Mouse (Mus musculus) gonadal fat pad, adult 2 months (tissue): ENCODE measurements around the gene Lrrc17. TPM values are rescaled to one million over a fixed set of nuclear protein-coding genes. Genes with fewer than 3 reads are reported as not detected.
"Not testable (repeated sequence)": the region's sequence is repeated elsewhere in the genome, so short reads cannot be mapped to it uniquely, and the experiment has no call there.

Experiments
- DNase-seq: peaks from one replicate; pipeline ENCODE4 v3.0.0-alpha.2; 2012; ENCODE audit warnings: low read depth
- polyA plus RNA-seq: library from polyadenylated mRNA; depleted of rRNA; stranded (reverse); fragments of >200 nt; gene quantifications from 2 replicates; pipeline ENCODE4 v1.2.3, GENCODE M21; 2012

Gene Lrrc17
- polyA plus RNA-seq, 1 experiment: 6.2 TPM

DNA sequence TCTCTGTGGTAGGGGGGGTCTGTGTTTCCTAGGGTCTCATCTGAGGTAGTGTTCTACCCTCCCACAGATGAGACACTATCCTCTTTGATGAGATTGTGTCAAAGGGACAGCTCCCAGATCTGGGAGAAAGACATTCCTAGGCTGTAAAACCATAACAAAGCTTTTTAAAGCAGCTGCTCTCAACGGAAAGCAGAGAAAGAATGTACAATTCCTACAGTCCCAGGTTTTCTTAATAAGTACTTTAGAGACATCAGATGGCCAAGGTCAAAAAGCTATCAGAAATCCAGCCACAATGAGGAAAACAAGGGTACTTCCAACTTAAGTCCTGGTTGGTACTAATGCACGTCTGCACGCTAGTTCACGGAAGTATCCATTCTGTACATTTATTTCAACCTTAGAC, 1.1 kb upstream of the Lrrc17 start:
- no peak for DNase-seq

DNA sequence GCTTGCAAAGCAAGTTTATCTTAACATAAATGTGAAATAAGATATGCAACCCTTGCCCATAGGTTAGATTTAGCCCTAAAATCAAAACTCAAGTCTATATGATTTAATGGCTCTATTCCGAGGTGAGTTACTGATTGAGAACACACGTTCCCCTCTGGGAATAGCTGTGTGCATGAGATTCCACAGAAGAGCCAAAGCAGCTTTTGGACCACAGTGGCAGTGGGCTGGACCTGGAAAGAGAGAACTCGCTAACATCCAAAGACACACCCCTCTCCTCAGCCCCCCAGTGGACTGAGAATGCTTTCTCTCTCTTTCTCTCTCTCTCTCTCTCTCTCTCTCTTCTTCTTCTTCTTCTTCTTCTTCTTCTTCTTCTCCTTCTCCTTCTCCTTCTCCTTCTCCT, 1.5 kb downstream of the Lrrc17 start:
- DNase-seq: no peak

DNA sequence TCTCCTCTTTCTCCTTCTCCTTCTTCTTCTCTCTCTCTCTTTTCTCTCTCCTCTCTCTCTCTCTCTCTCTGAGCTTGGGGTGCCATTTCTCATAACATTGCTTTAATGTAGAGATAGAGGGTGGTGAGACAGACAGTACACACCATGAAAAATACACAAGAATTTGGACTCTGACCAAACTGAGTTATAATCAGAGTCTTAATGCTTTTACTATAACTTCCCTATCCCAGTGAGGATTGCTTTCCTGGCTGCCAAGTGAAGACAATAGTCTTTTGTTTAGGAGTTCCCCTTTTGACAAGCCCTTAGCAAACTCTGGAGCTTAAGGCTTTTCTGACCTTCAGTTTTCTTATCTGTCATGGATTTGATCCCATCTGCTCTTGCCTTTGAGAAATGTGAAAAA, 1.9 kb downstream of the Lrrc17 start:
- DNase-seq: no peak

DNA sequence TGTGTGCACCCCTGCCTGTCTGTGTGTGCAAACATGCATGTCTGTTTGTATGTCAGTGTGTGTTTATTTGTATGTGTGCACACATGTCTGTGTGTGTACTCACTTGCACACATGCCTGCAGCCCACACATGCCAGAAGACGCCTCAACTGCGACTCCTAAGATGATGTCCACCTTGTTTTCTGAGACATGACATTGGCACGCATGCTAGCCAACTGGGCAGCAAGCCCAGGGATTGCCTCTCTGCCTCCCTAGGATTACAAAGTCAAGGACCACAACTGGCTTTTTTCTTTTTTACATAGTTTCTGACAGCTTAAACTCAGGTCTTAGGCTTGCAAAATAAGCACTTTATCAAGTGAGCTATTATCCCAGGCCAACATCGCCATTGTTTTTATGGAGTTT, 2.4 kb downstream of the Lrrc17 start:
- no peak for DNase-seq

DNA sequence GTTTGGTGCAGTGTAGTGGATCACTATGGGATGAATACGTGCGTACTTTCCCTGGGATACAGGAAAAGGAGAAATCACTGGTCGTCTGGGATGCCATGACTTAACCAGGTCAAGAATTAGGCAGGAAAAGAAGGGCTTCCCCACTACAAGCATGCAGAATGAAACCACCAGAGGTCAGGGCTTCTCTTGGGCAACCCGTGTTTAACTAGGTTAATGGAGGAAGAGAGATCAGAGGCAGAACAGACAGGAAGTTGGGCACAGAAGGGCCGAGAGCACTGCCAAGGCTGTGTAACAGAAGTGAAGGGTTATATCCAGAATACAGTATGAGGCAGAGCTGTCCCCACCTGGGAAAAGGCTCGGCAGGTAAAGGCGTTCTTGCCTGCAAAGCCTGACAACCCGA, 3.6 kb downstream of the Lrrc17 start:
- DNase-seq: no peak

DNA sequence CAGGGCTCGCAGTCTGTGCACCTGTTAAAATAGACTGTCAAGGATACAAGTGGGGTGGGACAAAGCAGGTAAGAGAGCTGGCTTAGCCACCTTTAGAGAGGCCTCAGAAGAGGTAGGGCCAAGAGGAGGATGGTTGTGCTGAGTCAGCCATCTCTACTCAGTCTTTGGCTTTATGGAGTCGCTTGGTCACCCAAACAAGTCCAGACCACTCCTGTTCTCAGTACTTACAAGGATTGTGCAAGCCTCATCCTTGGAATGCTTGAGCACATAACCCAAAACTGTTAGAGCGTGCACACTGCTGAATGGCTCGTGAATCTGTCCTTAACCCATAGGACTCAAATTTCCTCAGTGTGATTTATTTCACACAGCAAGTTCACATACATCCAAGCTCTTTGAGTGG, 10.3 kb downstream of the Lrrc17 start:
- no peak for DNase-seq

DNA sequence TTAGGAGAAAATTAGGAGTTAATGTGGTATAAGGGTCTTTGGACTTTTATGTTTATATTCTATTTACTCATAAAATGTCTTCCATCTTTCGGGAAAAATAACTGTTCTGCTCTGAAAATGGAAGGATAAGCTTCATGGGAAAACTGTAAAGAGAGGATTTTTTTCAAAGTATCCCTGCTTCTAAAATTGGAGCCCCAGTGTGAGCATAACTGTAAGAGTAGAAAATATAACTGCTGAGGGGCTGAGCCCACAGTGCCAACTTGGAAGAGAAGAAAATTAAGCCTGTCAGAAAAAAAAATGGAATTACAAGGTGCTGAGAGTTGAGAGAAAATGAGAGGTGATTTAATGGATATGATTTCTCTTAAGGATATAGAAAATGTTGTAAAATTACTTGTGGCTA, 11.4 kb downstream of the Lrrc17 start:
- no peak for DNase-seq

DNA sequence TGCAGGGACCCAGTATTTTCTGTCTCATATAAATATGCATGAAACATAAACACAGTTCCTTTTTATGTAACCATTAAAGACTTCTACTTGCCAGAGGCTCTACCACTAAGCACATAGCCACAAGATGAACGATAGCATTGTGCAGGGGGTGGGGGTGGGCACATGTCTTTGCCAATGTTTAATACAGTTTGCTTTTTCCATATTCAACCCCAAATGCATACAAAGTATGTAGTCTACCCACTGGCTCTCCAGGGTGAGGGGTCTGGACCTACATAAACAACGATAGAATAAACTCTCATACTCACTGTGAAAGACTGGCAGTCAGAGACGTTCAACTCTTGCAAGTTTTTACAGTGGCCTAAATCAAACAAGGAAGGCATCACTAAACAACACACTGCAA, 13.1 kb downstream of the Lrrc17 start:
- DNase-seq: no peak

DNA sequence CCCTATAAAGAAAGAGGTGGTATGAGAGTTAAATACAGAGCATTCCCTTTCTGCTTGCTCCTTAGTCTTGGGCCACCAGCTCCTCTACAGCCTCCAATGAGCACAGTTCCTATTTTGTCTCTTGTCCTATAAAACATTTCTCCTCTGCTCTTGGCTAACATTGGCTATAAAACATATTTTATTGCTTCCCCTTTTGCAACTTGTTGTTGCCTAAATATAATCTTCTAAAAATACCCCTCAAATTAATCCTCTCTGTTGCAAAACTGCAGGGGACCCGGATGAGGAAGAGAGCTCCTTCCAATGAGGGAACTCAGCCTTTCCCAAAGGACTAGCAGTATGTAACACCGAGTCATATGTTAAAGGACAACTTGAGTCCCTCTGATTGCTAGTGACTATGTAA, 20.6 kb downstream of the Lrrc17 start:
- DNase-seq: no peak

DNA sequence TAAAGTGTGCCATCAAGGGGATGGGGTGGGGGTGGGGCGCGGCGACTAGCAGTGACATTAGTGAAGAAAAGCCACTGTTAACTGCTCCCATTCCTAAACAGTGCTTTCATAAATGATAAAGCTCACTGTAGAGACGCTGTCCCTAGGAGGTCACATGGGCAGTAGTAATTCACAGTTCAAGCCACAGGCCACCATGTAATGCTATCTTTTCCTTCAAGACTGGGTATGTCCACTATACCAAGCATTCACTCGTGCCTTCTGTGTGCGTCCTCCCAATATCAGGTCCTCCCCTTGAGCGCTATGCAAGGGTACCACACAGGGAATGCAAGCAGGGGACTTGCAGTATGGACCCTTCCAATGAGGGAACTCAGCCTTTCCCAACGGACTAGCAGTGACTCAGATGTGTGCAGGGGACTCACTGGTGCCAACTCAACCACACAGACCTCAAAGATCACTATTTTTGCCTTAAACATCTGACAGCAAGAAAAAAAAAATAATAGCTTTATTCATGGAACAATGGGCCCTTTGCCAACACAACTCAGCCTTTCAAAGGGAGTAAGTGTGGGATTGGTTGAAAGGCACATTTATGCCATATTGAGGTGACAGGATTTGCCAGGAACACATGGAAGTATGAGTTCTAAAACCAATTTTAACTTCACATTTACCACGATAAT, 22.2 kb downstream of the Lrrc17 start:
- DNase-seq: no peak

DNA sequence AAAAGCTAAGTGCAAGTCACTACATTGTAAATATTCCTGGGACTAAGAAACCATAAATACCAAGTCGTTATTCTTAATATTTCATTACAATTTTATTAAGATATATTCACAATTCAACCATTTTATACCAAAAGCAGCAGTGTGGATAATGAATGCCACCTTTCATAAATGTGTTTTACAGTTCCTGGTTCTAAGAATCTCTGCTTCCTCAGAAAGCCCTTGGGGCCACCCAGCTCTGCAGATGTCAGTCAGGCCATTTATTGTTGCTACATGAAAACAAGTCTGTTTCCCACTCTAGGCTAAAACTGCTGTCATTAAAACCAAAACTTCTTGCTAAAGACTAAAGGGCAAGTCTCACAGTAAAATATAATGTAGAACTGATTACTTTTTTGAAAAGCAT, 24.4 kb downstream of the Lrrc17 start:
- no peak for DNase-seq

DNA sequence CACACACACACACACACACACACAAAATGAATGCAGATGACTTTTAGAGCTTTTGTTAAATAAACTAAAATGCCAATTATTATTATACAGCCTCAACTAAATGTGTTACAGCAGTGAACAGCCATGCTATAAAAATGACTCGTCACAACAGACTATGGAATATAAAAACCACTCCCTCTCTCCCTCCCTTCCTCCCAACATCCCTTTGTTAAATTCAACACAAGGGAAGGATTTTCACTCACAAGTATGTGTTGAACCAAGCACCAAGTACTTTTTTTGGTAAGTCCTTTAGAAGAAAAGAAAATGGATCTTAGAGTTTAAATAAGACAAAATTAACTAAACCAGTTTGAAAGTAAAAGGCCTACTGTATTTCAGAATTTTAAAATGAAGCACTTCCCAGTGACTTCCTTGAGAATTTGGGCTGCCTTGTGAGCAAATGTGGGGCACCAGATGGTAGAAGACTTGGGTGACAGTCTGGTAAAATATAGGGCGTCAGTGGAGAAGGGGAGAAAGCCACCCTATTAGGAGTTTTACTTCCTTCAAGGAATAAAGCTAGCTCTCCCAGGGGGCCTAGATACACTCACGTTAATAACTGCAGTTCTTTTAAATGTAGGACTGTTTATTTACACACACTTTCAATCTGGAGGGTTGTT, 29.5 kb downstream of the Lrrc17 start:
- no peak for DNase-seq

DNA sequence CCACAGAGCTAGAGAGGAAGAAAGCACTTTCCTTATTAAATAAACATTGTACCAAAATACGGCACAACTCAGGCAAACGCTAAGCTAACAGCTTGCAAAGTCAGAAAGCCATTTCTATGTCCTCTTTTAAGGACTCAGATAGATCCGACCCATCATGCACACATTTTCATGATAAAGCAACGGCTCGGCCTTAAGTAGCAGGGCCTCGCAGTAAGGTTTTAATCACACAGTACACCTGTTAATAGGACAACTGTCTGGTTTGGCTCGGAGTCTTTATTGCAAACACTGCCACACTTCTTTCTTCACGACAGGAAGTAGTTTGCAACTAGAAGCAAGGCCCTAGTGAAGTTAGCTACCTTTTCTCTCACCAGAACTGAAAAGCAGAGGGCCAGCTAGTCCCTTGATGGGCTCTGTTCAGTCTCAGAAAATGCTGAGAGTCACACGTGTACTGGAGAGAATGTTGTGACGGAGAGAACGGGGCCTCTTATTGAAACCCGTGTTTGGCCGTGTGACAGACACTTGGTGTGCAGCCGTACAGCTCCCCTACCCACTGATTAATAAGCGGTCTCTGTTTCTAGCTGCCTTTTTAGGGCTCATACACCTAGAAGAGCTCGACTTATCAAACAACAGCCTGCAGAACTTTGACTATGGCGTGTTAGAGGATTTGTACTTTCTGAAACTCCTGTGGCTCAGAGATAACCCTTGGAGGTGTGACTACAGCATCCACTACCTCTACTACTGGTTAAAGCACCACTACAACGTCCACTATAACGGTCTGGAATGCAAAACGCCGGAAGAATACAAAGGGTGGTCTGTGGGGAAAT, 31.2 kb downstream of the Lrrc17 start:
- DNase-seq: no peak

DNA sequence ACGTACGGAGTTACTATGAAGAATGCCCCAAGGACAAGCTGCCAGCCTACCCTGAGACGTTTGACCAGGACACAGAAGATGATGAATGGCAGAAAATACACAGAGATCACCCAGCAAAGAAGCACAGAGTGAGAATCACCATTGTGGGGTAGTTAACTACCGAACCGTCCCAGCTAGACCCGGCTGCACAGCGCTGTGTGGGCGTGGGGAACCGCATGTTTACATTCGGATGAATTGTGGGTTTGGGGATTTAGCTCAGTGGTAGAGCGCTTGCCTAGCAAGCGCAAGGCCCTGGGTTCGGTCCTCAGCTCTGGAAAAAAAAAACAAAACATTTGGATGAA, 31.8 kb downstream of the Lrrc17 start:
- DNase-seq: no peak

DNA sequence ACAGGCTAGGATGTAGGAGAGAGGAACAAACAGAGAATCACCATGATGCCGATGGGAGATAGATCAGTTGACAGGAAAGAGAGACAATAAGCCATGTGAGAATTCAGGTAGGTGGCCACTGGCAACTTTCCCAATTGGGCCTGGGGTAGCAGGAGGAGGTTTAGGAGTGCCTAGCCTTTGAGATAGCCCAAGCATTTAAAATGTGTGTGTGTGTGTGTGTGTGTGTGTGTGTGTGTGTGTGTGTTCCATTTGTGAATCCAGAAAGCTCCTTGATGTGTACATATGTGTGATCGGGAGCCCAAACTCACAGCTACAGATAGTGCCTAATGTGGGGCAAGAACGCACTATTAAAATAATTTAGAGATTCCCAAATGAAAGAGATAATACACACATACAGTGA, 34.8 kb downstream of the Lrrc17 start:
- no peak for DNase-seq

DNA sequence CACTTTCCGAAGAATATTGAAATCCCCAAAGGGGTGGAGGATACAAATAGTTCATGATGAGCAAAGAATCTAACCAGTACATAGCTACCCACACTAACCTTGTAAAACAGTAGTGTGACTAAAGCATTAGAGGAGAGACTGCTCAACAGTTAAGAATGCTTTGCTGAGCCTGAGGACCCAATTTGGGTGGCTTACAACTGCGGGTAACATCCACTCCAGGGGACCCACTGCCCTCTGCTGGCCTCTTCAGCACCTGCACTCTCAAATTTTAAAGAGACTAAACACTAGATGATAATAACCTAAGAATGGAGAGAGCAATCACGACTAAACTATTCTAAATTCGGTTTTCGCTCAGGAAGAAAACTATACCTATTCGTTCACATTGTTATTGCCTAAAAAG, 43.4 kb downstream of the Lrrc17 start:
- peak; percentile 6 for DNase-seq

DNA sequence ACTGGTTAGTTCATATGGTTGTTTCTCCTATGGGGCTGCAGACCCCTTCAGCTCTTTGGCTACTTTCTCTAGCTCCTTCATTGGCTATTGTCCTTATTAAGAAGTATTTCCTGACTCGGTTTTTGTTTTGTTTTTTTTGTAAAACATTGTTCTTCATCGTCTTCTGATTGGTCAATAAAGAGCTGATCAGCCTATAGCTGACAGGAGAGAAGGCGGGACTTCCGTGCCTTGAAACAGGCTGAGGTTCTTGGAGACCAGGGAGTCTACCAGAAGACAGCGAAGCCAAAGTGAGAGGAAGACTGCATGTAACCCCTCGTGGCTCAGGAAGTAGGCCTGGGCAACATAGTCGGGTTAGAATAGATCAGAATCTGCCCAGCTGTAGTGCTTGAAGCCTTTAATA, 44.3 kb downstream of the Lrrc17 start:
- no peak for DNase-seq

DNA sequence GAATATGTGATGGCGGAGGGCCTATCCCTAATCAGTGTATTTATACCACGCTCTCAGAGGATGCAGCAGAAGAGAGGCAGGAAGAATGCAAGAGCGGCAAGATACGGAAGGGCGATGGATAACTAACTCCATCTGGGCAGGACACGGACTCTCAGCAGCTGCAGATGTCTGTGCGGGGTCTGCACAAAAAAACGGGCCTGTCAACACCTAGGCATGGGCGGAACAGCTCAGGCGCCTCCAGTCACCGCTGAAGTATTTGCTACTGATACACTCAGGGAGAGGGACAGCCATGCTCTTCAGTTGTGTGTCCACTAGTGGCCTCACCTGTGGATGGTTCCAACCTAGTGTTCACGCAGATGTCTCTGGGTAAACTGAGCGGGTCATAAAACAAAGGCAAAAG, 44.9 kb downstream of the Lrrc17 start:
- no peak for DNase-seq

DNA sequence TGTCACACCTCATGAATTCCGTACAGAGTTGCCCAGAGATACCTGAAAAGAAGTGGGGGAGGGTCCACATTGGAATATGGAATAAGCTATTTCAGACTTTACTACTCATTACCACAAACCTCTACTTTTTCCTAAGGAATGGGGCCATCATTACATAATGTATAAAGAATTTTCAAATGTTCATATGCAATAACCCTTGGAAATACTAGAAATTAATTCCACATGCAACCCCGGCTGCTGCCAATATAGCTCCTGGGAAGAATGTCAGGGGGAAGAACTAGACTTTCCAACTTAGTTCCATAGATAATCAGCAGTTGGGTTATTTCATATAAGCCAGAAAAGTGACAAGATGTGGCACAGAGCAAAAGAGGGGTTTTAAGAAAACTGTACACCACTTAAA, 48.7 kb downstream of the Lrrc17 start:
- no peak for DNase-seq

DNA sequence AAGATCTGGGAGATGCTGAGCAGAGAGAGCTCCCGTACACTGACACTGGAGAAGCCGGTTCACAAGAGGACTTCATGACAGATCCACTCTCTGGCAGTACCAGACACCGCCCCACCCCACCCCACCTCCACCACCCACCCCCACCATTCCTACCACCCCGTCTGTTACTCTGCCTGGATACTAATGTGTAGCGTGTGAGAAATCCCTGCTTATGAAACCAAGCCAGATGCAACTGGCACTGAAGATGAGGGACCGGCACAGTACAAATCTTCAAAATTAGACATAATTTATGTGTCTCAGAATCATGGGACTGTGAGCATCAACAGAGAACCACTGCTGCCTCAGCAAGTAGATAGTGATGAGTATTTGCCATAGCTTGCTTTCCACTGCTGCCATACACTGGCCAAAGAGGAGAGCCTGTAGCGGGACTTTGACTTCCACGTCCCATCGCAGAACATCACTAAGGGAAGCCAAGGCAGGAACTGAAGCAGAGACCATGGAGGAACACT, 49.9 kb downstream of the Lrrc17 start:
- no peak for DNase-seq

DNA sequence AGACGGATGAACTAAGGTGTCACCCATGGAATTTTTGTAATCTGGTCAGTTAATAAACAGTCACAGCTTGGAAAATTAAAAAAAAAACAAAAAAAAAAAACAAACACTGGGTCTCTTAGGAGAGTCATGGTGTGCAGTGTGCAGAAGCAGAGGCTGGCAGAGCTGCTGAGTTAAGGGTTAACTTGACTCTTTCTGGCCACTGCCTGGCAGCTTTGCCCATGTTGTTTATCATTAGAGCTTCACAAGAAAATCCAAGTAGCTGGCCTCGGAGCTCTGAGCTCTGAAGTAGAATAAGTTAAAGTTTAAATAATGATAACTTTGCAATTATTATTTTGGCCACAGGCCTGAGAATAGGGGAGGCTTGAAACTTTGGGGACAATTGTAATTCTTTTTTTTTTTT, 56.2 kb downstream of the Lrrc17 start:
- not testable (repeated sequence) for DNase-seq

DNA sequence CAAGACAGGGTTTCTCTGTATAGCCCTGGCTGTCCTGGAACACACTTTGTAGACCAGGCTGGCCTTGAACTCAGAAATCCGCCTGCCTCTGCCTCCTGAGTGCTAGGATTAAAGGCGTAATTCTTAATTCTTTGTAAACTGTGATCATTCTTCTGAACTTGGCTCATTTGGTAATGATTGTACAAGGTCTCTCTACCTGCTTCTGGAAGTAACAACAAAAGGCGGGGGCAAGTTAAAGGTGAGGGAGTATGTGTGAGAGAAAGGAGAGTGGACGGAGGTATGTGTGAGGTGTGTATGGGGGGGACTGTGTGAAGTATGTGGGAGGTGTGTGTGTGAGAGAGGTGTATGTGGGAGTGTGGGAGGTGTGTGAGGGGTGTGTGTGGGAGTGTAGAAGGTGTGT, 56.6 kb downstream of the Lrrc17 start:
- no peak for DNase-seq

DNA sequence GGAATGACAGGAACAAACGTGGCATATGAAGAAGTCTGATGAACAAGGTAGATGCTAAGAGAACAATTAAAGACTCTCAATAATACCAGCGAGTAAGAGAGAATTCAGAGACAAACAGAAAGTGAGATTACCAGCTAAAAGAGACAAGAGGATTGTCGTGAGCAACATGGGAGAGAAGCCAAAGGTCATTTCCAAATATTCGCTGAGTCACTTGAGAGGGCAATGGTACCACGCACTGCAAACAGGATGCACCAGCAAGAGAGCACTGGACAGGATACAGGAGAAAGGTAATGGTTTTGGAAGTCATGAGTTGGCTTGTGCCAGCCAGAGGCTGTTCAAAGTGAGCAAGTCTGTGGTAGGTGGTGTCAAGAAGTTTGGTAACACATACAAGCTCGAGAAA, 62.6 kb downstream of the Lrrc17 start:
- DNase-seq: no peak
